Mouse (Mus musculus) megakaryocyte, embryonic 14.5 days (primary cell): ENCODE measurements around the gene Gkap1.

Experiments
- FLI1 ChIP-seq: IDR thresholded peaks from 2 replicates; pipeline ENCODE4 v1.6.1; 2012; ENCODE audit warnings: low read length, inconsistent platforms, mixed read lengths
- GATA1 ChIP-seq: IDR thresholded peaks from 3 replicates; pipeline ENCODE4 v1.6.1; 2012; ENCODE audit warnings: mixed read lengths, low read length, inconsistent platforms, borderline replicate concordance

- TF ChIP-seq GATA1 = no peak
- TF ChIP-seq FLI1 = no peak
Observed at GRCm38 (mm10) chr13:58287822-58288221, 12.3 kb upstream of the Gkap1 start.
